Mouse (Mus musculus) MEL (cell line): Measurements from ENCODE around the gene Adam6a.

Experiments used
- CTCF ChIP-seq, 3 experiments: IDR thresholded peaks in 2 of 3; conservative IDR thresholded peaks in 1 of 3; 2 replicates each; pipeline ENCODE4 v1.5.1; 2011 to 2012; ENCODE audit warnings: low read length in 3 of 3, low read depth in 2 of 3, mild to moderate bottlenecking in 2 of 3, improper control_type of control experiment in 1 of 3, inconsistent platforms in 1 of 3, mixed read lengths in 1 of 3, moderate library complexity in 1 of 3; ENCODE audit not compliant: control insufficient read depth in 1 of 3, insufficient read depth in 1 of 3, poor library complexity in 1 of 3, severe bottlenecking in 1 of 3
- EP300 ChIP-seq, 2 experiments: IDR thresholded peaks; 2 replicates each; pipeline ENCODE4 v1.6.1; 2011; ENCODE audit warnings: improper control_type of control experiment in 2 of 2, low read length in 2 of 2, low read depth in 1 of 2, mild to moderate bottlenecking in 1 of 2
- MYC ChIP-seq: IDR thresholded peaks from 2 replicates; pipeline ENCODE4 v1.6.1; 2011; ENCODE audit warnings: low read depth, mild to moderate bottlenecking, low read length, improper control_type of control experiment, moderate library complexity
- POLR2AphosphoS5 ChIP-seq: IDR thresholded peaks from 2 replicates; pipeline ENCODE4 v1.6.1; 2012; ENCODE audit warnings: low read depth, borderline replicate concordance, mild to moderate bottlenecking, inconsistent platforms, low read length, moderate library complexity, mixed read lengths
- SMC3 ChIP-seq: IDR thresholded peaks from 2 replicates; pipeline ENCODE4 v1.6.1; 2011; ENCODE audit warnings: low read depth, low read length, improper control_type of control experiment

DNA sequence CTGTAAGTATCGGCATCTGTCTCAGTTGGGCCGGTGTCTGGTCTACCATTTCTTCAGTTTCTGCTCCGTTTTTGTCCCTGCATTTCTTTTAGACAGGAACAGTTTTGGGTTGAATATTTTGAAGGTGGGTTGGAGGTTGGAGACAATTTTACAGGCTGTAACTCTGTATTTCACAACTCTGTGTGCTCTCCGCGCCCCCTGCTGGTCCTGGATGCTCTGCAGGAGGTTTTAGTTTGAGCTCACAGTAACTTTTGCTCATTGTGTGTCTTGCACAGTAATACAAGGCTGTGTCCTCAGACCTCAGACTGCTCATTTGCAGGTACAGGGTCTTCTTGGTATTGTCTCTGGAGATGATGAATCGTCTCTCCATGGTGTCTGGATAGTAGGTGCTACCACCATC, 34.5 kb downstream of the Adam6a start:
- TF ChIP-seq CTCF (IDR thresholded peaks at IDR 0.05 in 2 of 3, conservative IDR thresholded peaks at IDR 0.05 in 1 of 3; ENCODE audit: control insufficient read depth in 1 of 3, insufficient read depth in 1 of 3, low read depth in 2 of 3, low read length in 3 of 3, poor library complexity in 1 of 3, severe bottlenecking in 1 of 3) (peak; percentile 25 to 53 (median 44)), POLR2AphosphoS5 (no peak), EP300 (IDR thresholded peaks at IDR 0.05; ENCODE audit: low read depth in 1 of 2, low read length in 2 of 2) (no peak), MYC (no peak), SMC3 (peak; percentile 33)
